Comparison of ENCODE assay signal across 7 mouse cellular contexts in genomic region chr11:89303421-89303820, GRCm38 (mm10). TPM values are rescaled to one million over a fixed set of nuclear protein-coding genes. Genes with fewer than 3 reads are reported as not detected.
DNase-seq lines count a peak whose midpoint lies in the region; ATAC-seq lines count a peak whose summit lies in the region.

No protein-coding gene starts in this region.

- peaks cover 64% of the 10 kb centered on the region for H3K27me3 ChIP-seq in limb, embryonic 10.5 days (ENCODE audit: low read depth, poor library complexity, severe bottlenecking)
- H3K27me3 ChIP-seq in midbrain, embryonic 15.5 days (replicated peaks): no peaks in the 10 kb centered on the region

- peak; percentile 60 for DNase-seq in adrenal gland, adult 8-10 months
- DNase-seq in embryo, embryonic 9.5 days (ENCODE audit: extremely low spot score): peak; percentile 90
- peak; percentile 84 for DNase-seq in kidney, adult 18-20 months
- DNase-seq in limb, embryonic 10.5 days (ENCODE audit: low spot score): peak; percentile 93
- peak; percentile 49 to 77 for DNase-seq in spleen, adult 18-20 months

- peak overlapping the region; percentile 90 for H3K4me2 ChIP-seq in midbrain, embryonic 15.5 days

- peak overlapping the region; percentile 36; the same call in 1 of the 2 replicates for H3K9ac ChIP-seq in midbrain, embryonic 15.5 days

- H3K9me3 ChIP-seq in limb, embryonic 10.5 days (replicated peaks): no peaks in the 10 kb centered on the region
- no peaks in the 10 kb centered on the region for H3K9me3 ChIP-seq in midbrain, embryonic 15.5 days

- H3K36me3 ChIP-seq in limb, embryonic 10.5 days: no peaks in the 10 kb centered on the region
- H3K36me3 ChIP-seq in midbrain, embryonic 15.5 days (replicated peaks): no peaks in the 10 kb centered on the region

- peaks cover 46% of the 10 kb centered on the region for H3K4me1 ChIP-seq in limb, embryonic 10.5 days
- H3K4me1 ChIP-seq in midbrain, embryonic 15.5 days: peaks cover 25% of the 10 kb centered on the region

- peak; percentile 93 for ATAC-seq in granulocyte monocyte progenitor cell, adult 5-6 weeks (replicated peaks; ENCODE audit: poor library complexity, severe bottlenecking)
- peak; percentile 68 for ATAC-seq in midbrain, embryonic 15.5 days (replicated peaks)

- 3% methylated on average over 12 of the region's 16 CpGs for WGBS in limb, embryonic 10.5 days
- WGBS in midbrain, embryonic 15.5 days: under 1% methylated on average over 16 of the region's 16 CpGs

- peak overlapping the region; percentile 84; the same call in 1 of the 2 replicates for H3K27ac ChIP-seq in limb, embryonic 10.5 days
- peak overlapping the region; percentile 64 for H3K27ac ChIP-seq in midbrain, embryonic 15.5 days

- peak overlapping the region; percentile 74 for H3K4me3 ChIP-seq in limb, embryonic 10.5 days
- peak overlapping the region; percentile 62 for H3K4me3 ChIP-seq in midbrain, embryonic 15.5 days

RNA-seq across cellular contexts. Expression of gene Nog, which starts 1.3 kb away (rescaled TPM):
- total RNA-seq in adrenal gland, adult 8-10 months (2022): under 1 TPM in 3 of 4 experiments, not detected in 1; 0.22 to 0.61 (median 0.49) TPM
- not detected in 2 replicates for total RNA-seq in granulocyte monocyte progenitor cell, adult 5-6 weeks (2014; fragmentation: Nextera tagmentation)
- not detected in 2 replicates for total RNA-seq in granulocyte monocyte progenitor cell, adult 5-6 weeks (2017)
- 0.16 and 0.89 TPM in 2 replicates for polyA plus RNA-seq in limb, embryonic 10.5 days (2016; fragmentation: Nextera tagmentation; extraction: Ambion mirVana)
- 3.6 and 3.8 TPM in 2 replicates for polyA plus RNA-seq in midbrain, embryonic 15.5 days (2015; fragmentation: Nextera tagmentation; extraction: Ambion mirVana)

Comparison
In these comparisons a context has a peak if more than half of its experiments do, and no peak if none do; other contexts are left out.
1. Peak in every context shown above with its lines: DNase-seq, ATAC-seq, H3K4me3 ChIP-seq and H3K27ac ChIP-seq.